Mouse (Mus musculus) liver, postnatal 0 days (tissue): ENCODE measurements around the gene Samd14.

ENCODE experiments used
- CTCF ChIP-seq: sonication (generic); IDR thresholded peaks from 2 replicates; pipeline ENCODE4 v1.5.1; 2016; ENCODE audit warnings: antibody characterized with exemption, low read depth
- EP300 ChIP-seq: IDR thresholded peaks from 2 replicates; pipeline ENCODE4 v1.6.1; 2016; ENCODE audit warnings: antibody characterized with exemption, low read depth, mild to moderate bottlenecking

DNA sequence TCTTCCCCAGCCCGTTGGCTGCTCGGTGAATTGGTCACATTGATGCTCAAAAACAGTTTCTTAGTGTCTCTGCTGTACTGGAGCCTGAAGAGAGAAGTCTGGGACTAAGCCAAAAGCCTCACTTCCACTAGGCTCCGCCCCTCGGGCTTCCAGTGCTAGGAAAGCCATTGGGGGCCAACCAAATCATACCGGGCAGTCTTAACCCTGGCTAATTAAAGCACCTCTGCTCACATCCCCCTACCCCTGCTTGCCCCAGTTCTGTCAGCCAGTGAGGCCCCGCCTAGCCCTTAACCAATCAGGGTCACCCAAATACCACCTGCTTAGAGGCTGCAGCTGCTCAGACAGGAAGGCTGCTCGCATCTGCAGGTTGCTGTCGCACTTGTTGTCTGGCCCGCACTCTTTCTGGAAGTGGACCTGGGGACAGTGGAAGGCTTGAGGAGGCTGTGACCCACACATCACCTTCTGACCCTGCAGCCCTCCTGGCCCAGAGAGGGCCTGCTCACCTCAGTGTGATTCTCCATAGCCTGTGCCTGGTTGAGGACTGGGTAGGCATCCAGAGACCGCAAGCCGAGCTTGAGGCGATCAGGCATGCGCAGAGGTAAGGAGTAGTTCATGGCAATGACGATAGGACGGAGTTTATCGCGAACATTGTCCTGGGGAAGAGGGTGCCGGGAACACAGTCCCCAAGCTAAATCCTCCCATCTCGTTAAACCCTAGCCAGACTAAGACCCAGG lies 47.3 kb downstream of the Samd14 start:
- TF ChIP-seq CTCF (no peak), EP300 (no peak)
